Mouse (Mus musculus) liver, embryonic 18 days (tissue): Measurements from ENCODE around the gene Tmem203. TPM values are rescaled to one million over a fixed set of nuclear protein-coding genes. Genes with fewer than 3 reads are reported as not detected.

ENCODE experiments used
- polyA plus RNA-seq: library from polyadenylated mRNA; depleted of rRNA; stranded (reverse); fragments of >200 nt; gene quantifications from 2 replicates; pipeline ENCODE4 v1.2.3, GENCODE M21; 2012; rRNA removed

Gene Tmem203
- polyA plus RNA-seq, result 12.7 and 14.9 TPM in 2 replicates

GRCm38 (mm10) chr2:25255284-25255779 is at the start of gene Tmem203:
TSS of gene Tmem203 (plus strand) at chr2:25255439.

GRCm38 (mm10) chr2:25211121-25211670 is 44.0 kb upstream of the Tmem203 start, which contains the start of gene Nelfb:
TSS of gene Nelfb (minus strand) at chr2:25211489.

GRCm38 (mm10) chr2:25214444-25214843 is 40.8 kb upstream of the Tmem203 start, which contains the start of gene Stpg3:
TSS of gene Stpg3 (minus strand) at chr2:25214637.

GRCm38 (mm10) chr2:25218445-25218844 is 36.8 kb upstream of the Tmem203 start, which contains the start of gene Fam166a:
TSS of gene Fam166a (plus strand) at chr2:25218745.

GRCm38 (mm10) chr2:25224492-25224765 is 30.8 kb upstream of the Tmem203 start, which contains the start of gene Tubb4b:
TSS of gene Tubb4b (minus strand) at chr2:25224702.

GRCm38 (mm10) chr2:25234050-25234449 is 21.2 kb upstream of the Tmem203 start, which contains the start of gene Slc34a3:
TSS of gene Slc34a3 (minus strand) at chr2:25234364.

GRCm38 (mm10) chr2:25236614-25237013 is 18.6 kb upstream of the Tmem203 start, which contains the start of gene Rnf224:
TSS of gene Rnf224 (minus strand) at chr2:25236787.

GRCm38 (mm10) chr2:25242101-25242506 is 13.1 kb upstream of the Tmem203 start, which contains the start of the genes Rnf208 and Cysrt1:
TSS of gene Rnf208 (plus strand) at chr2:25242255.
TSS of gene Cysrt1 (minus strand) at chr2:25242452.

GRCm38 (mm10) chr2:25246183-25247072 is 8.8 kb upstream of the Tmem203 start, which contains the start of gene AL732309.1:
TSS of gene AL732309.1 (minus strand) at chr2:25246863.

GRCm38 (mm10) chr2:25262291-25262767 is 7.1 kb downstream of the Tmem203 start, which contains the start of gene Tprn:
TSS of gene Tprn (plus strand) at chr2:25262618.

GRCm38 (mm10) chr2:25271827-25272511 is 16.7 kb downstream of the Tmem203 start, which contains the start of the genes Ssna1 and Anapc2:
TSS of gene Ssna1 (minus strand) at chr2:25272438.
TSS of gene Anapc2 (plus strand) at chr2:25272478.

GRCm38 (mm10) chr2:25287927-25288649 is 32.8 kb downstream of the Tmem203 start, which contains the start of gene Tmem210:
TSS of gene Tmem210 (plus strand) at chr2:25288145.

GRCm38 (mm10) chr2:25289651-25290050 is 34.4 kb downstream of the Tmem203 start, which contains the start of gene Lrrc26:
TSS of gene Lrrc26 (plus strand) at chr2:25289915.

Other genes with a start within 250 kb of the Tmem203 start
- gene Nsmf, start 201.1 kb upstream of the Tmem203 start, polyA plus RNA-seq, result 31.2 and 35.7 TPM in 2 replicates
- gene Entpd8, start 175.1 kb upstream of the Tmem203 start, polyA plus RNA-seq, result 36.7 and 53.2 TPM in 2 replicates
- gene Noxa1, start 160.3 kb upstream of the Tmem203 start, polyA plus RNA-seq, result 0.72 and 0.76 TPM in 2 replicates
- gene Nrarp, start 74.7 kb upstream of the Tmem203 start, polyA plus RNA-seq, result 2.5 and 3.5 TPM in 2 replicates
- 6.2 and 6.6 TPM in 2 replicates for gene Tor4a, start 58.6 kb upstream of the Tmem203 start, polyA plus RNA-seq
- gene Nelfb, start 44.0 kb upstream of the Tmem203 start, polyA plus RNA-seq, result 17.8 and 19.8 TPM in 2 replicates
- gene Stpg3, start 40.8 kb upstream of the Tmem203 start, polyA plus RNA-seq, result not detected in 2 replicates
- gene Fam166a, start 36.7 kb upstream of the Tmem203 start, polyA plus RNA-seq, result not detected in 2 replicates
- 344 and 395 TPM in 2 replicates for gene Tubb4b, start 30.7 kb upstream of the Tmem203 start, polyA plus RNA-seq
- gene Slc34a3, start 21.1 kb upstream of the Tmem203 start, polyA plus RNA-seq, result 0.05 TPM in 1 of 2 replicates, not detected in the other
- 0.02 TPM in 1 of 2 replicates, not detected in the other for gene Rnf224, start 18.7 kb upstream of the Tmem203 start, polyA plus RNA-seq
- gene Rnf208, start 13.2 kb upstream of the Tmem203 start, polyA plus RNA-seq, result 0.78 TPM in 2 replicates
- not detected in 2 replicates for gene Cysrt1, start 13.0 kb upstream of the Tmem203 start, polyA plus RNA-seq
- 4.5 and 4.6 TPM in 2 replicates for gene AL732309.1, start 8.6 kb upstream of the Tmem203 start, polyA plus RNA-seq
- 2.4 and 3.4 TPM in 2 replicates for gene Tprn, start 7.2 kb downstream of the Tmem203 start, polyA plus RNA-seq
- 48.3 and 51.8 TPM in 2 replicates for gene Ssna1, start 17.0 kb downstream of the Tmem203 start, polyA plus RNA-seq
- 19.6 and 21.3 TPM in 2 replicates for gene Anapc2, start 17.0 kb downstream of the Tmem203 start, polyA plus RNA-seq
- gene Tmem210, start 32.7 kb downstream of the Tmem203 start, polyA plus RNA-seq, result not detected in 2 replicates
- 0.05 TPM in 1 of 2 replicates, not detected in the other for gene Lrrc26, start 34.5 kb downstream of the Tmem203 start, polyA plus RNA-seq
- gene Grin1, start 63.7 kb downstream of the Tmem203 start, polyA plus RNA-seq, result 0.01 TPM in 1 of 2 replicates, not detected in the other
- 5.0 and 5.1 TPM in 2 replicates for gene Man1b1, start 76.9 kb downstream of the Tmem203 start, polyA plus RNA-seq
- 16.5 and 17.1 TPM in 2 replicates for gene Dpp7, start 100.9 kb downstream of the Tmem203 start, polyA plus RNA-seq
- gene Uap1l1, start 110.2 kb downstream of the Tmem203 start, polyA plus RNA-seq, result 7.3 and 8.2 TPM in 2 replicates
- 8.4 and 10.1 TPM in 2 replicates for gene Sapcd2, start 116.9 kb downstream of the Tmem203 start, polyA plus RNA-seq
- gene Entpd2, start 140.4 kb downstream of the Tmem203 start, polyA plus RNA-seq, result 6.0 and 7.2 TPM in 2 replicates
- gene Npdc1, start 143.9 kb downstream of the Tmem203 start, polyA plus RNA-seq, result 6.9 and 7.6 TPM in 2 replicates
- 0.87 and 0.96 TPM in 2 replicates for gene Fut7, start 167.8 kb downstream of the Tmem203 start, polyA plus RNA-seq
- 2.1 and 2.4 TPM in 2 replicates for gene Abca2, start 173.3 kb downstream of the Tmem203 start, polyA plus RNA-seq
- 1.8 and 2.3 TPM in 2 replicates for gene Clic3, start 201.4 kb downstream of the Tmem203 start, polyA plus RNA-seq
- gene Paxx, start 205.7 kb downstream of the Tmem203 start, polyA plus RNA-seq, result 12.5 and 13.0 TPM in 2 replicates
- gene Ptgds, start 214.6 kb downstream of the Tmem203 start, polyA plus RNA-seq, result 0.68 and 0.72 TPM in 2 replicates
- gene Lcn12, start 238.5 kb downstream of the Tmem203 start, polyA plus RNA-seq, result not detected in 2 replicates
- 4.7 and 5.0 TPM in 2 replicates for gene Fbxw5, start 245.3 kb downstream of the Tmem203 start, polyA plus RNA-seq
- gene C8g, start 246.3 kb downstream of the Tmem203 start, polyA plus RNA-seq, result 91.0 TPM in 2 replicates